Comparison of ENCODE assay signal across 31 mouse cellular contexts in the genomic region with DNA sequence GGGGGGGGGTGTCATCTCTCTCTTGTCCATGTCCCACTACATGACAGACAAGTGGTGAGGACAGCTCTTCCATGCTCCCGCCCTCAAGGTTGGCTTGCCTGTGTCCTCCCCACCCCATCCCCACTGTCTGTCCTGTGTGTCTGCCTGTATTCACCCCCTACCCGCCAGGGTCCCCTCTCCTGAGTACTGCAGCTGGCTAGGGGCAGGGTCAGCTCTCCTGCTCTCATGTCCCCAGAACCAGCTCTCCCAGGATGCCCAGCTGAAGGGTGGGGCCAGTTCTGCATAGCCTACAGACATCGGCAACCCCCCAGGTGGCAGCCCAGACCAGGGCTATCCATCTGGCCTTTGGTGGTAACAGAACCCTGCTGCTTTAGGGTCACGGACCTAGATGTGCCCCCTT. TPM values are rescaled to one million over a fixed set of nuclear protein-coding genes. Genes with fewer than 3 reads are reported as not detected.
"Had no signal": no experiment of that assay in that cellular context is flagged by ENCODE, and none has a peak within 500 bp of the region (broad histone marks: within the 10 kb centered on the region; RNA-seq: fewer than 3 reads in every experiment).

No protein-coding gene starts in this region.

- H3K27me3 ChIP-seq: liver, embryonic 12.5 days; liver, embryonic 13.5 days; liver, embryonic 15.5 days; lung, embryonic 15.5 days; midbrain, embryonic 13.5 days; midbrain, embryonic 15.5 days had no signal

- H3K4me1 ChIP-seq: limb, embryonic 10.5 days; limb, embryonic 12.5 days; limb, embryonic 13.5 days; liver, embryonic 13.5 days; liver, embryonic 15.5 days; midbrain, embryonic 12.5 days; midbrain, embryonic 15.5 days had no signal

- H3K27ac ChIP-seq: limb, embryonic 10.5 days; limb, embryonic 12.5 days; limb, embryonic 13.5 days; limb, embryonic 15.5 days; liver, embryonic 12.5 days; liver, embryonic 13.5 days; liver, embryonic 14.5 days; liver, embryonic 15.5 days; lung, embryonic 15.5 days; macrophage; midbrain, embryonic 10.5 days; midbrain, embryonic 12.5 days; midbrain, embryonic 13.5 days; midbrain, embryonic 15.5 days had no signal

- H3K4me3 ChIP-seq: limb, embryonic 10.5 days; limb, embryonic 12.5 days; limb, embryonic 13.5 days; limb, embryonic 15.5 days; liver, embryonic 12.5 days; liver, embryonic 13.5 days; liver, embryonic 15.5 days; lung, embryonic 15.5 days; megakaryocyte, embryonic 14.5 days; midbrain, embryonic 10.5 days; midbrain, embryonic 12.5 days; midbrain, embryonic 13.5 days; midbrain, embryonic 15.5 days; myocyte had no signal

- H3K9me3 ChIP-seq: limb, embryonic 10.5 days; limb, embryonic 12.5 days; limb, embryonic 13.5 days; limb, embryonic 15.5 days; liver, embryonic 12.5 days; liver, embryonic 13.5 days; liver, embryonic 15.5 days; lung, embryonic 15.5 days; megakaryocyte, embryonic 14.5 days; midbrain, embryonic 10.5 days; midbrain, embryonic 12.5 days; midbrain, embryonic 13.5 days; midbrain, embryonic 15.5 days had no signal

- H3K9ac ChIP-seq: limb, embryonic 12.5 days; limb, embryonic 13.5 days; limb, embryonic 15.5 days; liver, embryonic 12.5 days; liver, embryonic 13.5 days; liver, embryonic 14.5 days; liver, embryonic 15.5 days; liver, postnatal 0 days; lung, embryonic 14.5 days; lung, embryonic 15.5 days; midbrain, embryonic 12.5 days; midbrain, embryonic 13.5 days; midbrain, embryonic 15.5 days had no signal

- DNase-seq: left cerebral cortex, postnatal 4 days; liver; liver, embryonic 13.5 days; liver, postnatal 0 days; lung, adult 18-20 months; lung, adult 2 months; lung, embryonic 14.5 days; lung, postnatal 10 days; lung, postnatal 14 days; lung, postnatal 36 days; lung, postnatal 4 days; midbrain, embryonic 14.5 days had no signal

- H3K36me3 ChIP-seq: limb, embryonic 10.5 days; limb, embryonic 12.5 days; limb, embryonic 13.5 days; limb, embryonic 15.5 days; liver, embryonic 12.5 days; liver, embryonic 13.5 days; liver, embryonic 15.5 days; lung, embryonic 15.5 days; midbrain, embryonic 10.5 days; midbrain, embryonic 12.5 days; midbrain, embryonic 13.5 days; midbrain, embryonic 15.5 days had no signal

- H3K4me2 ChIP-seq: limb, embryonic 12.5 days; limb, embryonic 13.5 days; limb, embryonic 15.5 days; liver, embryonic 11.5 days; liver, embryonic 12.5 days; liver, embryonic 13.5 days; liver, embryonic 15.5 days; lung, embryonic 14.5 days; lung, embryonic 15.5 days; midbrain, embryonic 11.5 days; midbrain, embryonic 12.5 days; midbrain, embryonic 13.5 days; midbrain, embryonic 15.5 days had no signal

- ATAC-seq: liver, embryonic 12.5 days; liver, postnatal 0 days; lung, postnatal 0 days; midbrain, embryonic 13.5 days; midbrain, embryonic 15.5 days; midbrain, embryonic 16.5 days had no signal

RNA-seq across cellular contexts. Expression of gene Tmem72, which starts 47.8 kb away (rescaled TPM):
- polyA plus RNA-seq: liver, postnatal 0 days had no signal
